Mouse (Mus musculus): ENCODE results near the gene Tmem53.

DNA sequence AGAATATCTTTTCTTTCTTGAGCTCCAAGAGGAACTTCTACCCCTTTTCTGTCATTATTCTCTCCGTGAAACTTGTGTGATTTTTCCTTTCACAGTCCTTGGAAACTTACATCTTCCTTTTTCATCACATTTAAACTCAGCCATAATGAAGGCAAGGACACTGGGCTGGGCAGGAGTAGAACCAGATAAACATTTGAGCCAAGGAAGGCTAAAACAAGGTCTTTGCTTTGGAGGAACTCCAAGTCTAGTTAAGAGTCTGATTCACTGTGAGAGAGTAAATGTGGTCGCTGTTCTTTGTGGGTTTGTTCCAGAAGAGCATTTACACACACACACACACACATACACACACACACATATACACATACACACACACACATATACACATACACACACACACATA is 39.9 kb downstream of the Tmem53 start:
- TF ChIP-seq CTCF (IDR thresholded peaks at IDR 0.05; ENCODE audit: borderline replicate concordance, control insufficient read depth, extremely low read depth, insufficient read depth, low read length, poor library complexity) (no peak), POLR2A (IDR thresholded peaks at IDR 0.05; ENCODE audit: control insufficient read depth, extremely low read depth, insufficient read depth, low read length, poor library complexity) (no peak)
